Mouse (Mus musculus) kidney, adult 2 months (tissue): ENCODE measurements around the gene Adig. TPM values are rescaled to one million over a fixed set of nuclear protein-coding genes. Genes with fewer than 3 reads are reported as not detected.

Experiments
- DNase-seq: peaks from one replicate; pipeline ENCODE4 v3.0.0; 2021
- H3K27ac ChIP-seq: fragments of 200-500 bp; 2 replicates; pipeline ENCODE4 v1.5.1; 2012; ENCODE audit warnings: low read depth, low read length, control low read depth, inconsistent platforms; ENCODE audit not compliant: insufficient read depth
- H3K27me3 ChIP-seq: fragments of 200-500 bp; replicated peaks from 2 replicates; pipeline ENCODE4 v1.6.1; 2012; ENCODE audit warnings: mild to moderate bottlenecking, moderate library complexity, low read length, inconsistent platforms; ENCODE audit not compliant: control insufficient read depth, insufficient read depth
- H3K36me3 ChIP-seq: fragments of 200-500 bp; 2 replicates; pipeline ENCODE4 v1.6.1; 2012; ENCODE audit warnings: mild to moderate bottlenecking, moderate library complexity, low read length, inconsistent platforms; ENCODE audit not compliant: control insufficient read depth, insufficient read depth
- H3K4me1 ChIP-seq: fragments of 200-500 bp; 2 replicates; pipeline ENCODE4 v1.6.1; 2011; ENCODE audit warnings: low read length; ENCODE audit not compliant: control insufficient read depth, insufficient read depth
- H3K4me3 ChIP-seq: fragments of 200-500 bp; 2 replicates; pipeline ENCODE4 v1.5.1; 2011; ENCODE audit warnings: mild to moderate bottlenecking, low read depth, low read length, control low read depth; ENCODE audit not compliant: insufficient read depth
- CTCF ChIP-seq: fragments of 200-500 bp; conservative IDR thresholded peaks from 2 replicates; pipeline ENCODE4 v1.5.1; 2011; ENCODE audit warnings: low read depth, mild to moderate bottlenecking, control low read depth, low read length, moderate library complexity, mixed read lengths; ENCODE audit not compliant: insufficient read depth, insufficient read length
- POLR2A ChIP-seq: fragments of 200-500 bp; IDR thresholded peaks from one replicate; pipeline ENCODE4 v1.6.1; 2011; ENCODE audit warnings: low read depth, low read length, control low read depth
- WGBS: fragments of 180-500 bp; shearing (Covaris S2); methylation state at CpG from one replicate; pipeline ENCODE4 v1.1.7; 2018; 5-methylcytosine and 5-hydroxymethylcytosine counted together
- polyA plus RNA-seq: library from polyadenylated mRNA; depleted of rRNA; stranded (reverse); fragments of >200 nt; gene quantifications from 2 replicates; pipeline ENCODE4 v1.2.3, GENCODE M21; 2012

Gene Adig
- polyA plus RNA-seq, 1 experiment: 35.2 TPM

GRCm38 (mm10) chr2:158518583-158518982 is 16.2 kb downstream of the Adig start:
- Histone ChIP-seq H3K27me3 (no peaks in the 10 kb centered on the region), H3K27ac (no peak overlapping the region), H3K36me3 (no peaks in the 10 kb centered on the region), H3K4me1 (peaks cover under 1% of the 10 kb centered on the region; the same call in 1 of the 2 replicates), H3K4me3 (no peak overlapping the region)
- 62% methylated on average over 6 of the region's 6 CpGs for WGBS
- no peak for TF ChIP-seq POLR2A
- no peak for TF ChIP-seq CTCF
- DNase-seq: no peak

- Histone ChIP-seq H3K36me3 (no peaks in the 10 kb centered on the region), H3K4me1 (peaks cover 3% of the 10 kb centered on the region; the same call in 1 of the 2 replicates), H3K4me3 (no peak overlapping the region), H3K27me3 (no peaks in the 10 kb centered on the region), H3K27ac (no peak overlapping the region)
- DNase-seq: no peak
- TF ChIP-seq POLR2A: no peak
- no peak for TF ChIP-seq CTCF
- WGBS: 68% methylated on average over 11 of the region's 11 CpGs
Measured at GRCm38 (mm10) chr2:158519071-158519470, 16.7 kb downstream of the Adig start.

GRCm38 (mm10) chr2:158519800-158520199 is 17.4 kb downstream of the Adig start:
- Histone ChIP-seq H3K4me1 (peaks cover 3% of the 10 kb centered on the region), H3K36me3 (no peaks in the 10 kb centered on the region), H3K4me3 (no peak overlapping the region), H3K27ac (no peak overlapping the region), H3K27me3 (no peaks in the 10 kb centered on the region)
- 75% methylated on average over 6 of the region's 6 CpGs for WGBS
- no peak for DNase-seq
- TF ChIP-seq CTCF (no peak), POLR2A (no peak)

- Histone ChIP-seq H3K27ac (0 out of 2 replicates have a peak overlapping the region, but pooled peaks have one; percentile 10), H3K36me3 (no peaks in the 10 kb centered on the region), H3K4me1 (peaks cover 3% of the 10 kb centered on the region), H3K4me3 (no peak overlapping the region), H3K27me3 (no peaks in the 10 kb centered on the region)
- peak; percentile 81 for DNase-seq
- TF ChIP-seq CTCF (no peak), POLR2A (no peak)
- 45% methylated on average over 8 of the region's 8 CpGs for WGBS
Measured at GRCm38 (mm10) chr2:158523060-158523459, 20.6 kb downstream of the Adig start.

GRCm38 (mm10) chr2:158524129-158524860 is 21.9 kb downstream of the Adig start:
- TF ChIP-seq POLR2A: no peak
- TF ChIP-seq CTCF: no peak
- Histone ChIP-seq H3K4me1 (peaks cover 3% of the 10 kb centered on the region), H3K27ac (0 out of 2 replicates have a peak overlapping the region, but pooled peaks have one; percentile 25), H3K36me3 (no peaks in the 10 kb centered on the region), H3K27me3 (no peaks in the 10 kb centered on the region), H3K4me3 (no peak overlapping the region)
- peak; percentile 30 for DNase-seq
- 54% methylated on average over 16 of the region's 16 CpGs for WGBS

GRCm38 (mm10) chr2:158534090-158534489 is 31.7 kb downstream of the Adig start:
- no peaks in the 10 kb centered on the region for H3K27me3 ChIP-seq

GRCm38 (mm10) chr2:158534559-158534958 is 32.1 kb downstream of the Adig start:
- WGBS: 78% methylated on average over 8 of the region's 8 CpGs
- Histone ChIP-seq H3K4me3 (no peak overlapping the region), H3K27ac (no peak overlapping the region), H3K36me3 (no peaks in the 10 kb centered on the region), H3K4me1 (no peaks in the 10 kb centered on the region), H3K27me3 (no peaks in the 10 kb centered on the region)
- no peak for TF ChIP-seq POLR2A
- DNase-seq: no peak

More at GRCm38 (mm10) chr2:158534090-158534489, 31.7 kb downstream of the Adig start:
- peak; percentile 58 for DNase-seq
- H3K36me3 ChIP-seq: no peaks in the 10 kb centered on the region
- no peak for TF ChIP-seq POLR2A
- peak; percentile 81 for TF ChIP-seq CTCF
- no peak overlapping the region for H3K27ac ChIP-seq
- no peak overlapping the region for H3K4me3 ChIP-seq
- H3K4me1 ChIP-seq: no peaks in the 10 kb centered on the region
- WGBS: 2% methylated on average over 4 of the region's 4 CpGs
